Mouse (Mus musculus) cerebellum, postnatal 10 days (tissue): ENCODE measurements at regions not wholly inside any gene's neighbourhood (a gene's known extent, or its start where the extent isn't known, plus 50 kb on each side); places are given as distances from the start of the nearest gene placed in this dataset.

Experiments used
- DNase-seq, 2 experiments: peaks; one replicate each; pipeline ENCODE4 v3.0.0; 2021; ENCODE audit warnings: mixed read lengths in 2 of 2

DNA sequence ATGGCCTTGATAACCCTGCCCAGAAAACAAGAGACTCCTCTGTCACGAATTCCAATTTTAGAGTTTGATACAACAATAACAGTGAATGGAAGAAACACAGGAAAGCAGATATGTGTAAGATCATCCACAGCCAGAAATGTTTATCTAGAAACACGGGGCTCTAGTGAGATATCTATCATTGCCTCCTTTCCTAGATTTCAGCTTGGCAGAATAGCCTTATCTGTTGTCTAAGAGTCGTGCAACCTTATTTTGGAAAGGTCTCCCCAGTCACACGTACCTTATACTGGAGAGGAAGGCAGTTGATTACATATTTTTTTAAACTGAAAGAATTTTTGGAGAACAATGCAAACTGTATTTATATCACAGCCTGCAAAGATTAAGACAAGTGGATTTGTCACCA is 61.6 kb downstream of the Gm10295 start:
- no peak for DNase-seq

DNA sequence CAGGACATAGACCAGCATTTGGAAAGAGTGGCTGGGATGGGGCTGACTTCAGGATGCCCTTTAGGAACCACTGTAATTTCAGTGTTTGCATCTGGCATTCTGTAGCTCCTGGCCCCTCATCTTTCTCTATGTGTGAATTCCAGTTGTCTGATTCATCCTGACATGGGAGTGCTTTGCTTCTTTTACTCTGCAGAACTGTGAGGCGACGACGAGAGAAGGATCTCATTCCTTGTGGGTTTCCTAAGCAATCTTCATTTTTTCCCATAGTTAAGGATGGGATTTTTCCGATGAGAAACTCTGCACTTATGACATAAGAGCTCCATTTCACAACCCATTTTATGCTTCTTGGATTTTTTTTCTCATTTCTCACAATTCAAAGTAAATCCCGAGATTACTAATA is 62.0 kb downstream of the Gm10295 start:
- no peak for DNase-seq

GRCm38 (mm10) chr7:71287441-71287840 is 63.8 kb downstream of the Gm10295 start:
- DNase-seq: no peak

- no peak for DNase-seq
These were observed 67.0 kb downstream of the Gm10295 start for GRCm38 (mm10) chr7:71284246-71284645.

DNA sequence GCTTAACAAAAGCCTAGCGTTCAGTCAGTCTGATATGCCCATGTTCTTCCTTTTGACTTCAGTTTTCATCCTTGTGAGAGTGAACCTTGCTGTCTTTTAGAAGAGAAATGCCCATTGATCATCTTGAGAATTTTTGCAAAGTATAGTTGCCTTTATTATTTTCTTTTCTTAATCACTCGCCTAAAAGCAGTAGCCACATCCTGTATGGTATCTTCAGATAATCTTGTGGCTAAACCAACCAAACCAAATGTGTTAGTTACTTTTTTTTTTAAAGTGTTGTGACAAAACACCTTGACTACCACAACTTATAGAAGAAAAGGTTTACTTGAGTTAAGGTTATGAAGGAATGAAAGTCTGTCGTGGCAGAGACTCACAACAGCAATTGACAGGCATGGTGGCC is 67.9 kb downstream of the Gm10295 start:
- DNase-seq: no peak

- no peak for DNase-seq
These were observed 85.2 kb downstream of the Gm10295 start for GRCm38 (mm10) chr7:71266101-71266500.

GRCm38 (mm10) chr7:71264115-71264514 is 87.2 kb downstream of the Gm10295 start:
- DNase-seq: no peak

- DNase-seq: no peak
These were observed 101.6 kb downstream of the Gm10295 start for GRCm38 (mm10) chr7:71249669-71250068.

DNA sequence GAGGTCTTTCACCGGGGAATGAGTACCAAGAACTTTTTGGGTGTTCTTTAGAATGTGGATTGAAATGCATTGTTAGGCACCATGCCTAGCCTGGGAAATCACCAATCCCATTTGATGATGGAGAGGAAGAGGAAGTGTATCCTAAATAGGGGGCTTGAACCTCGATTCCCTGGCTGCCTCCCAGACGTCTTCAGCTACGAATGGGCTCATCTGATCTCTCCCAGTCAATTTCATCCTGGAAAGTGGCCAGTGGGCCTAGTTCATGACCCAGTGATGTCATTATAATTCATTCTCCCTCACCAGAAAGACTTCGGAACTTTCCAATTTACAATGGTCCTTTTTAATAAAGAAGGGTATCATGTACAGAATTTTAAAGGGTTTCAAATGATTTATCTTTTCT is 102.1 kb downstream of the Gm10295 start:
- DNase-seq: peak; percentile 5 to 6

DNA sequence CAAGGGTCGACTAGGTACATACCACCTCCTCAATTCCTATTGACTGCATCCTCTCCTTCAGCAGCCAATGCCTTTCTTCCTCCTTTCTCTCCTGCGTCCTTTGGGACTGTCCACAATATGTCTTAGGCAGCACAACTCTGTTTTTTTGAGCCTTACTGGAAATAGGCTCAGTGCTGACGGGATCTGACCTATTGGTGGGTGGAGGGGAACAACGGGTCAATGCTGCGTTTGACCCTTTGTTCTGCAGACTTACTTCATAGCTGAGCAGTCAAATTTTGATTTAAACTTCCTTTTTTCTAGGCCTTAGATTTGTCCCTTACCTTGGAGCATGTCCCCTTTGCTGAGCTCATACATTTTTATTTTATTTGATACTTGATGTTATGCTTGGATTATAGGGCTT is 103.4 kb downstream of the Gm10295 start:
- no peak for DNase-seq

DNA sequence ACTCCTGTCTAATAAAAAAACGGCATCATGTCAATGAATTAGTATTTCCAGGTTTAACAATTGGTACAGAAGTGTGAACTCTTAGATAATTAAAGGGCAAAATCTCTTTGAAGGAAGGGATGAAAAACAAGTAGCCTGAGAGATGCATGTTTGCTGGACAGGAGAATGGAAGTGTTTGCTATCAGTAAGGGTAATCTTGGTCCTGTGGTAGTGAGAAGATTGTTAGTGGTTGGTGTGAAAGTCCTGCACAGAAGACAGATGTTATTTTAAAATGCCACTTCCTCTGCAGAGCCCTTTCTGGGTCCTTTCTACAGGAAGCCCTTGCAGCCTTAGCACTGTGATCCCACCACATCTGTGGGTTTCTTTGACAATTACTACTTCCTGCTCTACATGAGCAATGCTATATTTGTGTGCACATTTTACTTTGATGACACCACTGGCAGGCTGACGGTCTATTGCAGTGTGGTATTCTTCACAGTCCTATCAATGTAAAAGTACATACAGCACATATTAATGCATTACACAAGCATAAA is 108.8 kb downstream of the Gm10295 start:
- DNase-seq: no peak

GRCm38 (mm10) chr7:71239207-71239606 is 112.1 kb downstream of the Gm10295 start:
- DNase-seq: no peak

GRCm38 (mm10) chr7:71236334-71236733 is 115.0 kb downstream of the Gm10295 start:
- peak; percentile 3 to 4 for DNase-seq

- DNase-seq: no peak
These were observed 117.0 kb downstream of the Gm10295 start for GRCm38 (mm10) chr7:71234176-71234769.

DNA sequence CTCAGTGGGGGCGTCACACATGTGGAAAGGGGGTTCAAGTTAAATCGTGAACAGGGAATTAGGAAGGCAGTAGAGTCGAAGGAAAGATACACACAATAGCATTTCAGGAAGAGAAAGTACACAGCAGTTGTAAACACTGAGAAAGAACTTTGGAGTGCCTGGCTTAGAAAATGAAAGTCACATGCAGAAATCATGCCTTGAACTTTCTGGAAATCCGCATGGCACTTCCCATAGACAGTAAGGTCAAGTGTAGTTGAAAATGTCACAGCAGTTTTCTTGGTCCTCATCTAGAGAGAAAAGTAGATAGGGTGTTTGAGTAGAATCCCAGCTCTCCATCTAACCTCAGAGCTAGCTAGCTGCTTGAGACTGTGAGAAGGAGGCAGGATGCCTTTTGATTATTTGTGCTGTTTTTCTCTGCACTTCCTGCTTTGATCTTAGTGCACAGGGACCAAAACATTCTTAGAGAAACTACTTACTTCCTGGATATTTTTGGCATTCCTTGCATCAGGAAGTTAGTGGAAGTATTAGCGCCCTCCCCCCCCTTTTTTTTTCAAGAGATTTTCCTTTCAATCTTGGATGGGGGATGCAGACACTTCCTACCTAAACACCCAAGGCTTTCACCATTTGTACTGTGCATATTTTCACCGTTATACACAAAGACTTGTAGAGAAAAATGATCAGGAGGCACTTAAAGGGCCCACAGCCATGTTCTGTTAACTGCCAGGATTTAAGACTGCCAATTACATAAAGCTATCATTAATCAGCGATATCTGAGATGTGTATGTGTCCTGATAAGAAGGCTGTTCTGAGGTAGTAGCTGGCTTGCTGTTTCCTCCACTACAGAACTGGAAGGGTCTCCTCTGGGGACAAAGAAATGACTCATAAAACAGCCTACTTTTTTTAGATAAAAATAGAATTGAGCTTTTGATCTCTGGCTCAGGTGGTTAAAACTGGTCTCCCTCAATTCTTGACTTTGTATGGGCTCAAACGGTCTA is 118.2 kb downstream of the Gm10295 start:
- DNase-seq: no peak

GRCm38 (mm10) chr7:71230901-71231477 is 120.3 kb downstream of the Gm10295 start:
- no peak for DNase-seq

DNA sequence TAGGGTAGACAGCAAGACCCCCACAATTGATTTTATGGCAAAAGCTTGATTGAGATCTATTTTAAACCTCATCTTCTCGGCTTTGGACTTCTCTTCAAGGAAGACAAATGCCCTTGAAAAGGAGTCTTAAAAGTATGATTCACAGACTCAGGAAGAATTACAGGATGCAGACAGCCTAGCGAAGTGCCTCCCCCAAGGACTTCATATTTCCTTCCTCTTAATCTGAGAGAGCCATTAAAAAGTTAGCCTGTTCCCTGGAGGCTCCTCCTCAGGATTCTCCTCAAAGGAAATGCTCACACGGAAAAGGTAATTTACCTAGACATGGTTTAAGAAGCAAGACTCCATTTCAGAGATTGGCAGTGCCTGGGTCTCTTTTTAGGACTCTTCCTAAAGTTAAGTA is 122.1 kb downstream of the Gm10295 start:
- no peak for DNase-seq

DNA sequence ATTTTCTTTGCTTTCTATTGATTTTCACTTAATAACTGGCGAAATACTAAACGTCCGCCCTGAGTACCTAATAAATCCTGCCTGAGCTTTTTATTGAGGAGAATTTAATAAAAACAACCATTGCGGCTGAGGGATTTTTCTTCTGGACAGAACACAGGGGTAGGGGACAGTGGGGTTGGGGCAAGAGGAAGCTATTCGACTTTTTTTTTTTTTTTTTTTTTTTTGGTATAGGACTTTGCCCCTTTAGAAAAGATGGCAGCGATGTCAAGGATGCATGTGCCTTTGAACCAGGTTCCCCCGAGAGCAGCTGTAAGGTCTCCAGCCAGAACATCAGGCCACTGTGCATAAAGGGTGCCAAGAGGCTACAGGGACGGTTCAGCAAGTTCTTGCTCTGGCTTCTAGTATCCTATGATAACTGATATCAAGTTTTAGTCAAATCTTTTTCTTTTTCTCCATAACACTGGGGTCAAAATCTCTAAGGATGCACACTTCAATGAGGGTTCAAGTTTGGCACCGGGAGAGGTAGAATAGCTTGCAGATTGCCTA is 126.9 kb downstream of the Gm10295 start:
- no peak for DNase-seq

DNA sequence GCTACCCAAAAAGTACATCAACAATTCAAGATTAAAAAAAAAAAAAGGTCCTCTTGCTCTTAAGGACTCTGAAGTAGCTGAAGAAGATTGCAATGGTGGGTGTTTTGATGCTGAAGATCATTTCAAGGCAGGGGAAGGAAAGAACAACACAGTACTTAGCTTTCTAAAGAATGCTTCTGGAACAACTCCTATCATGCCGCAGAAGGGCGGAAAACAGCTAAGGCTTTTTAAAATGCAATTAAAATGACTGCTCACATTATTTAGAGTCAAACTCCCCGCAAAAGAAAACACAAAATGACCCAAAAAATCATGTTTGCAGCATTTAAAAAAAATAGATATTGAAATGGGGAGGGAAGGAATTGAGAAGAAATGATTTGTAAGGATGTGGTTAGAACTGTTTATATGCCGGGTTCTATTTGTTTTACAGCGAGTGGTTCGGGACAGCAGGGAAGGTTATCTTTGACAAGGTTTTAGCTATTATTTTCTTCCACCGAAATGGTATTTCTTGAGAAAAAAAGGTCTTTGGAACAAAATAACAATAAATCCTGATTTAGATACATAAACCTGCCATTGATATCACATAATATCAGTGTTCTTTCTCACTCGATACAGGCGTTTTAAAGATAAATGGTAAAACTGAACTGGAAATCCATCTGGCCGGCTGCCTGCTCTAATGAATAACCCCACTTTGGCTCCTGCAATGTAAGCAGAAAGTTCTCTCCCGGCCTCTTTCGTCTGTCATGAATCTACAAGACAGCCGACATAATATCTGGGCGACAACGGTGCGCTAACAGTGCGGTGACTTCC is 127.6 kb downstream of the Gm10295 start:
- DNase-seq: no peak

DNA sequence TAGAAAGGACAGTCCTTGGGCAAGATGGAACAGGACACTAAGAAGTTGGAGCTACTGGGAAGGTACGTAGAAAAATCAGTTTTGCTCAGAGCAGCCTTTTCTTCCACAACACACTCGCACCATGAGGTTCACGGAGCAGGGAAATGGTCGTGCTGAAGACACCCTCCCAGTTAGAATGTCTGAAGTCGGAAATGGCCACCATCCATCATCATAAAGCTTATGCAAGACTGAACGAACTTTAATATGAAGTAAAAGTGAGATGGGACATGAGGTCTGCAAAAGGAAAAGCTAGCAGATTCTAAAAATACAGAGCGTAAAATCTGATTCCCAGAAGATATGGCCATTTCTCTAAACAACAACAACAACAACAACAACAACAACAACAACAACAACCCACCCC is 133.9 kb downstream of the Gm10295 start:
- DNase-seq: no peak

DNA sequence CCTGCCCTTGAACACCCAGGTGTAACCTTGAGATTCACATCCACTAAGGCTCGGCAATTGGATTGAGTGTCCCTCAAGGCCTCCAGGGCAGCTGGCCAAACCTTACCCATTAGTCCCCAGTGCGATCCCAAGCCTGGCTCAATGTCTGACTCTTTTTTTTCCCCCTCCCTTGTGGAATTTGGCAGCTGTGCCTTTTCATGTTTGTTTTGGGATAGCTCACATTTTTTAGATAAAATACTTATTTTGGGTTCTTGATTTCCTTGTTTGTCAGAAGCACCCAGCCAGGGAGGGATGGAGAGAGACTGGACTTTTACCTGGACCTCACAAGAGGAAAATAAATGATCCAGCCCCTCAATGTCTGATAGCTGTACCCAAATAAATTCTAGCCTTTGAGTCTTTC is 134.5 kb downstream of the Gm10295 start:
- DNase-seq: peak; percentile 17 to 31

GRCm38 (mm10) chr7:71214500-71215055 is 136.7 kb downstream of the Gm10295 start:
- no peak for DNase-seq
